Mouse (Mus musculus) ES-E14 (cell line): Measurements from ENCODE around the gene Serpina3k. TPM values are rescaled to one million over a fixed set of nuclear protein-coding genes. Genes with fewer than 3 reads are reported as not detected.
"Not testable (repeated sequence)": the region's sequence is repeated elsewhere in the genome, so short reads cannot be mapped to it uniquely, and the experiment has no call there.

ENCODE experiments used
- DNase-seq: peaks from one replicate; pipeline ENCODE4 v3.0.0-alpha.2; 2013; ENCODE audit warnings: low read depth, low spot score
- H3K27ac ChIP-seq: 2 replicates; pipeline ENCODE4 v1.5.1; 2012; ENCODE audit warnings: low read depth, mild to moderate bottlenecking, low read length, moderate library complexity, mixed read lengths; ENCODE audit not compliant: poor library complexity, insufficient read depth, severe bottlenecking
- H3K36me3 ChIP-seq: 2 replicates; pipeline ENCODE4 v1.6.1; 2012; ENCODE audit warnings: mild to moderate bottlenecking, low read length, moderate library complexity, mixed read lengths; ENCODE audit not compliant: control insufficient read depth, poor library complexity, insufficient read depth, severe bottlenecking
- H3K4me1 ChIP-seq, 2 experiments: fragments of 150-350 bp in 1 of 2; sonication (generic) in 1 of 2; 2 replicates each; pipeline ENCODE4 v1.6.1; 2012; ENCODE audit warnings: low read length in 2 of 2, mild to moderate bottlenecking in 1 of 2, mixed read lengths in 1 of 2; ENCODE audit not compliant: control insufficient read depth in 2 of 2, insufficient read depth in 2 of 2, poor library complexity in 1 of 2
- H3K4me3 ChIP-seq, 2 experiments: fragments of 150-350 bp in 1 of 2; sonication (generic) in 1 of 2; 2 replicates each; pipeline ENCODE4 v1.5.1; 2012; ENCODE audit warnings: low read length in 2 of 2, low read depth in 1 of 2, mild to moderate bottlenecking in 1 of 2, mixed read lengths in 1 of 2; ENCODE audit not compliant: insufficient read depth in 1 of 2, poor library complexity in 1 of 2, severe bottlenecking in 1 of 2
- H3K9ac ChIP-seq: 2 replicates; pipeline ENCODE4 v1.6.1; 2012; ENCODE audit warnings: low read depth, mild to moderate bottlenecking, low read length, mixed read lengths; ENCODE audit not compliant: poor library complexity, insufficient read depth, severe bottlenecking
- H3K9me3 ChIP-seq: fragments of 150-350 bp; sonication (generic); 2 replicates; pipeline ENCODE4 v1.6.1; 2012; ENCODE audit warnings: low read depth, mild to moderate bottlenecking, low read length; ENCODE audit not compliant: control insufficient read depth, insufficient read depth
- CHD2 ChIP-seq: IDR thresholded peaks from 2 replicates; pipeline ENCODE4 v1.6.1; 2014; ENCODE audit warnings: mild to moderate bottlenecking, low read depth, low read length, inconsistent platforms
- HCFC1 ChIP-seq: IDR thresholded peaks from 2 replicates; pipeline ENCODE4 v1.6.1; 2012; ENCODE audit warnings: low read length, inconsistent platforms, borderline replicate concordance; ENCODE audit not compliant: insufficient read depth
- MAFK ChIP-seq: IDR thresholded peaks from 2 replicates; pipeline ENCODE4 v1.6.1; 2014; ENCODE audit warnings: mild to moderate bottlenecking, low read depth, low read length, inconsistent platforms; ENCODE audit not compliant: insufficient read depth
- ZC3H11A ChIP-seq: IDR thresholded peaks from 2 replicates; pipeline ENCODE4 v1.6.1; 2012; ENCODE audit warnings: low read depth, mild to moderate bottlenecking, inconsistent platforms, low read length, borderline replicate concordance
- ZNF384 ChIP-seq: IDR thresholded peaks from 2 replicates; pipeline ENCODE4 v1.6.1; 2012; ENCODE audit warnings: low read depth, low read length, inconsistent platforms
- in situ Hi-C, 2 experiments: fragments of 600-800 bp; cut with MboI; formaldehyde crosslinking; loops; one replicate each; pipeline ENCODE4 v1.15.1; 2025; ENCODE audit warnings: low sequenced_read_pairs in 2 of 2, inconsistent platforms in 1 of 2; ENCODE audit not compliant: unreplicated experiment in 2 of 2
- total RNA-seq: library from RNA; depleted of rRNA; stranded (reverse); fragments of 300-350 nt; gene quantifications from 2 replicates; pipeline ENCODE4 v1.2.3, GENCODE M21; 2012

The Serpina3k gene
- total RNA-seq, 1 experiment = 0.27 TPM

DNA sequence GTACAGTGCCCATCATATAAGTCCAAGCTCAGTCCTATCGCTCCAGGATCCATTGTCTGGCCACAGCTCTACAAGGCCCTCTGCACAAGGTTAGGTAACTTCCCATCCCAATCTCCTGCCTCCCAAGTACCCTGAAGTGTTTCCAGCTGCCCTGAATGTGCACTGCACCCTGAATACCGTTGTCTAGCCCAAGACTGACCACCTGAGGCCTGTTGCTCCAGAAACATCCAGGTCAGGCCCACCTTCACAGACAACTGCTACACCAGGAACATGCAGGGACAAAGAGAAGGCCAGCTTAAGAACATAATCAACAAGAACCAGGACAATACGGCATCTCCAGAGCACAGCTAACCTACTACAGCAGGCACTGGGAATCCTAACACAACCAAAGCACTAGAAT lies 31.7 kb downstream of the Serpina3k start:
- Histone ChIP-seq H3K9me3 (no peaks in the 10 kb centered on the region), H3K9ac (no peak overlapping the region), H3K4me1 (no peaks in the 10 kb centered on the region), H3K36me3 (no peaks in the 10 kb centered on the region), H3K27ac (no peak overlapping the region), H3K4me3 (no peak overlapping the region)
- in situ Hi-C loops = no loop called here
- no peak for DNase-seq
- TF ChIP-seq ZC3H11A (no peak), MAFK (no peak), CHD2 (no peak), HCFC1 (no peak), ZNF384 (no peak)

DNA sequence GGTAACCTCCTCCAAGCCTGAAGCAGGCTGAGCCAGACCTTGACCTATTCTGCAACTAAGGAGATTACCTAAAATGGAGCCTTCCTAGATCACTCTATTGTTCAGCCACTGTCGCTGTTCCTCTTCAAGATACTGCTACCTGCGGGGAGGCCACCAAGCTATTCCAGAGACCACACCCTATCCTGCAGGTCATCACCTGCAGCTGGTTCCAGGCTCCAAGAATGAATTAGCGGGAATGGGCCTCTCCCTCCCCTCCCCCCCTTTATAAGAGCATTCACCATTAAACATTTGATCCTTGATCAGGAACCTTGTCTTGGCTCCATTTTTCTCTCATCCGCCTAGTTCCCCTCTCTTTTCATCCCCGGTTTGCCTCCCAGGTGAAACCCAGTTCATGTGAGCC lies 38.9 kb downstream of the Serpina3k start:
- in situ Hi-C loops, H3K9me3 ChIP-seq, H3K4me3 ChIP-seq, DNase-seq, H3K9ac ChIP-seq, H3K36me3 ChIP-seq, H3K4me1 ChIP-seq, H3K27ac ChIP-seq: not testable (repeated sequence)

DNA sequence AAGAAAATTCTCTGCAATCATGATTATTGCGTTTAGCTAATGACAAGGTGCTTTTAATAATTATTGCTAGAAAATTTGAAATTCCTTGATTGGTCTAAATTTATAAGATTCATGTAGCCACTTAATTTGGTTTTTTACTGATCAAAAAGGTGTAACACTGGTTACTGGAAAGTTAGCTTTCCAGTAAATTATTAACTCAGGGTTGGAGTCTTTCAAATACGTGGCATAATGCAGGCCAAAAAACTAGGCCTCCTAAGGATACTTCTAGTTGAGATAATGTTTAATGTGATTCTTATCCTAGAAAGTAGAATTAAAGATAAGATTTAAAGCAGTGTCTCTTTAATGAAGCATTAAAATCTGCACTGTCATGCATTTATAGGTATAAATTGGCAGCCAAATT lies 40.1 kb downstream of the Serpina3k start:
- in situ Hi-C loops, H3K4me1 ChIP-seq, H3K9me3 ChIP-seq, H3K4me3 ChIP-seq, DNase-seq, H3K9ac ChIP-seq, H3K27ac ChIP-seq, H3K36me3 ChIP-seq: not testable (repeated sequence)

DNA sequence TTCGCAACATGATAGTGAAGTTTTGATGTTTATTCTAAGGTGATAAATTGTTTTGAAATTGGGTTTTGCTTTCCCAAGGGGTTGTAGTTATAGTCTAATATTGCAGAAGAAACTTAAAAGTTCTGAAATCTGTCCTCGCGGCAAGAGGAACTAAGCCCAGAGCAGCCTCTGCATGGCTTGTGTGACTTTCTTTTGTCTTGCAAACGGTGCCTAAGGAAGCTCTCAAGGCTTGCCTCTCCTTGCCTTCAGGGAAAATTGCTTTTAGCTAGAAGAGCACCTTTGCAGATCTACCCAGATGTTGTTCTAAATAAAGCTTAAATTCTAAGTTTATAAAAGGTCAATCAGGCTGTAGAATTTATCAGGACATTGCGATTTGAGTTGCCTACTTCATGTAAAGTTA lies 40.5 kb downstream of the Serpina3k start:
- in situ Hi-C loops, H3K4me1 ChIP-seq, H3K36me3 ChIP-seq, H3K4me3 ChIP-seq, H3K27ac ChIP-seq, H3K9me3 ChIP-seq, DNase-seq, H3K9ac ChIP-seq: not testable (repeated sequence)

GRCm38 (mm10) chr12:104379856-104380255 lies 41.6 kb downstream of the Serpina3k start:
- H3K4me3 ChIP-seq = no peak overlapping the region
- H3K27ac ChIP-seq = no peak overlapping the region

DNA sequence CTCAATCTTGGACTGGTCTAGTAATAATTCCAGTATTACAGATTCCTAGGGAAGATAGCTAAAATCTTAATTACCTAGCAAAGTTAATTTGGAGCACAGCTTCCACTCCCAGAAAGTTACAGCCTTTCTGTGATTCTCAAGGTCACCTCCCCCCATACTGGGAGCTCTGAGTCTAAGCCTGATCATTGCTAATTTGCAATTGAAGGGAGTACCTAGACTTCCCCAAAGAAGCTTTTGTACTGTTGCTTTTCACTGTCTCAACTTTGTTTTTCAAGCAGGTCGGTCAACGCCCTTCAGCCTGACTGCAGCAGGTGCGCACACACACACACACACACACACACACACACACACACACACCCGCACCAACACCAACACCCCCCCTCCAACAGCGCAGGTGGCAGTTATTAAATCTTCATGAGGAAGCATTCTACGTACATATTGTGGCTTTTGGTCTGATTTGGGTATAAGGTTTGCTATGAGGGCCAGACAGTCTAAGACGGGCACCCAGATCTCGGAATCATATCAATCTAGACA lies 42.9 kb downstream of the Serpina3k start:
- H3K36me3 ChIP-seq, H3K4me1 ChIP-seq, H3K27ac ChIP-seq, H3K4me3 ChIP-seq, H3K9ac ChIP-seq, DNase-seq, in situ Hi-C loops, H3K9me3 ChIP-seq: not testable (repeated sequence)

More at GRCm38 (mm10) chr12:104379856-104380255, 41.6 kb downstream of the Serpina3k start:
- TF ChIP-seq ZC3H11A = no peak
- no peak for TF ChIP-seq CHD2
- no peak for TF ChIP-seq MAFK
- no peak for TF ChIP-seq ZNF384
- no peak for TF ChIP-seq HCFC1
- no peak for DNase-seq
- no peak overlapping the region for H3K9ac ChIP-seq
- H3K4me1 ChIP-seq = no peaks in the 10 kb centered on the region
- in situ Hi-C loops = no loop called here
- H3K9me3 ChIP-seq = peaks cover 3% of the 10 kb centered on the region; the same call in 1 of the 2 replicates
- H3K36me3 ChIP-seq = peaks cover 2% of the 10 kb centered on the region; the same call in 1 of the 2 replicates

GRCm38 (mm10) chr12:104385987-104386386 lies 47.7 kb downstream of the Serpina3k start:
- H3K9ac ChIP-seq, H3K36me3 ChIP-seq, DNase-seq, H3K4me3 ChIP-seq, in situ Hi-C loops, H3K4me1 ChIP-seq, H3K27ac ChIP-seq, H3K9me3 ChIP-seq: not testable (repeated sequence)
